Mouse (Mus musculus): ENCODE measurements around the gene Olfr365. TPM values are rescaled to one million over a fixed set of nuclear protein-coding genes. Genes with fewer than 3 reads are reported as not detected.

Gene Olfr365
- not detected in 2 replicates for polyA plus RNA-seq (2012; ENCODE audit: insufficient read depth, insufficient read length, missing spikeins)

DNA sequence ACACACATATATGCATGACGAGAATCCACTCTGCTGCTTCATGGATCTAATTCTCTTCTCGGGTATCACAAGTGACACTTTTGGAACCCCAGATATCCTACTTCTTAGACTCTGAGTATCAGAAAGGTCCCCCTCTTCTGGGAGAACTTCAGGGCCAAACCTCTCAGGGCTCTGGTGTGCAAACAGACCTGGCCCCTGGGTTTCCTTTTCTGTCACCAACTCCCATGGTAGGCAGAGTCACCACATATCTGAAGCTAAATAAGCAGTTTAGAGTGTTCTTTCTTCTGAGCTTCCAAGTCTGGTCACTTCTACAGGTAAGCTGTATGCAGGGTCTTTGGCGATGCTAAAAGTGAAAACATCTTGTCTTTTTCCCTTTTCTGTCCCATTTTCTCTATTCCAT lies at the start of gene Olfr365:
Gene Olfr365 (plus strand): TSS at position 301 of the 400 bp plus-strand sequence.
- Histone ChIP-seq H3K4me3 (ENCODE audit: insufficient read depth, low read depth, low read length) (no peak within 1 kb of the TSS), H3K4me1 (ENCODE audit: control insufficient read depth, insufficient read depth, insufficient read length, low read length) (no peaks in the 10 kb centered on the region), H3K27ac (replicated peaks; ENCODE audit: low read depth, low read length) (no peak within 1 kb of the TSS)

DNA sequence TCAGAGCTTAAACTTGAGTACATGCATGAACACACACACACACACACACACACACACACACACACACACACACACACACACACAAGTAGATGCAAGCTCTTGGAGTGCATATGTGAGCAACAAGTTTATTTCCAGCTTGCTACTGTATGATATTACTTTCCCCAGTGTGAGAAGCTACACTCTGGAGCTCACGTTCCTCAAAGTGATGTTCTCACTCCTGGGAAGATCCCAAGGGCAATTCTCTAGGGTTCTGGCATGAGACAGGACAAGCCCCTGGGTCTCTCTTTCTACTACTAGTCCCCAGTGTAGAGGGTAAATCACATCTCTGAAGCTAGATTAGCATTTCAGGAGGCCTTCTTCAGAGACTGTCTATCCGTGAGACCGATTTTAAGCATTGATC lies 49.0 kb upstream of the Olfr365 start, which contains the start of gene Olfr364-ps1:
Gene Olfr364-ps1 (plus strand): TSS at position 301 of the 400 bp plus-strand sequence.
- no peaks in the 10 kb centered on the region for H3K4me1 ChIP-seq (ENCODE audit: control insufficient read depth, insufficient read depth, insufficient read length, low read length)
- no peak within 1 kb of the TSS for H3K4me3 ChIP-seq (ENCODE audit: insufficient read depth, low read depth, low read length)
- H3K27ac ChIP-seq (replicated peaks; ENCODE audit: low read depth, low read length) = no peak within 1 kb of the TSS

- Histone ChIP-seq H3K4me1 (ENCODE audit: control insufficient read depth, insufficient read depth, insufficient read length, low read length) (no peaks in the 10 kb centered on the region), H3K4me3 (ENCODE audit: insufficient read depth, low read depth, low read length) (no peak within 1 kb of the TSS), H3K27ac (replicated peaks; ENCODE audit: low read depth, low read length) (no peak within 1 kb of the TSS)
These were observed 23.3 kb downstream of the Olfr365 start, which contains the start of gene Olfr366 for GRCm38 (mm10) chr2:37211274-37211673. Gene Olfr366, plus strand, starts transcription at chr2:37211574.

Other genes with a start within 250 kb of the Olfr365 start
- not detected in 2 replicates for gene Olfr357, start 194.4 kb upstream of the Olfr365 start, polyA plus RNA-seq (2012; ENCODE audit: insufficient read depth, insufficient read length, missing spikeins)
- not detected in 2 replicates for gene Olfr358, start 178.9 kb upstream of the Olfr365 start, polyA plus RNA-seq (2012; ENCODE audit: insufficient read depth, insufficient read length, missing spikeins)
- gene Olfr360, start 122.5 kb upstream of the Olfr365 start, polyA plus RNA-seq (2012; ENCODE audit: insufficient read depth, insufficient read length, missing spikeins) = not detected in 2 replicates
- not detected in 2 replicates for gene Olfr361, start 98.9 kb upstream of the Olfr365 start, polyA plus RNA-seq (2012; ENCODE audit: insufficient read depth, insufficient read length, missing spikeins)
- gene Olfr362, start 70.3 kb upstream of the Olfr365 start, polyA plus RNA-seq (2012; ENCODE audit: insufficient read depth, insufficient read length, missing spikeins) = not detected in 2 replicates
- not detected in 2 replicates for gene Olfr364-ps1, start 48.9 kb upstream of the Olfr365 start, polyA plus RNA-seq (2012; ENCODE audit: insufficient read depth, insufficient read length, missing spikeins)
- gene Olfr366, start 23.4 kb downstream of the Olfr365 start, polyA plus RNA-seq (2012; ENCODE audit: insufficient read depth, insufficient read length, missing spikeins) = not detected in 2 replicates
- not detected in 2 replicates for gene Olfr368, start 138.3 kb downstream of the Olfr365 start, polyA plus RNA-seq (2012; ENCODE audit: insufficient read depth, insufficient read length, missing spikeins)
- 19.8 and 32.1 TPM in 2 replicates for gene Pdcl, start 171.1 kb downstream of the Olfr365 start, polyA plus RNA-seq (2012; ENCODE audit: insufficient read depth, insufficient read length, missing spikeins)
- gene Rc3h2, start 234.7 kb downstream of the Olfr365 start, polyA plus RNA-seq (2012; ENCODE audit: insufficient read depth, insufficient read length, missing spikeins) = 8.0 and 12.3 TPM in 2 replicates

All from brown adipose tissue, adult 24 weeks (tissue).